Mouse (Mus musculus): ENCODE data around the gene Tcte2.

DNA sequence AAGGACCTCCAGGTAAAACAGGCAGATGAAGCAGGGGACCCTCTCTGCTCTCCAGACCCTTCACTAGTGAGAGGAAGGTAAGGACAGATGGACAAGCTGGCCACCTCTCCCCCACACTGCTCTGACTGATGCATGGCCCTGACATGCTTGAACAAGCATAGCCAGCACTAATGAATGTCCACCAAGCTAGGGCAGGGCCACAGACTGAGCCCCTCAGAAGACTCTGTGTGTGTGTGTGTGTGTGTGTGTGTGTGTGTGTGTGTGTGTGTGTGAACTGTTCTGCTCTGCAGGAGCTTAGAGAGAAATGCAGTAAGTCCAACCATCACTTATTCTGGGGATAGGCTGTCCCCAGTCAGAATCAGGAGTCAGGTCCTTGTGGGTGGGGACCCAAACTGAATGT, 91.4 kb downstream of the Tcte2 start:
- TF ChIP-seq CHD1 (IDR thresholded peaks at IDR 0.05; ENCODE audit: low read depth, low read length) (no peak), NELFE (IDR thresholded peaks at IDR 0.05; ENCODE audit: low read depth, low read length) (no peak), MAFK (IDR thresholded peaks at IDR 0.05; ENCODE audit: insufficient replicate concordance, low read length) (no peak), JUND (conservative IDR thresholded peaks at IDR 0.05; ENCODE audit: low read depth, low read length) (no peak), EP300 (IDR thresholded peaks at IDR 0.05; ENCODE audit: low read length) (no peak), MAZ (IDR thresholded peaks at IDR 0.05; ENCODE audit: low read depth, low read length) (no peak), CTCF (conservative IDR thresholded peaks at IDR 0.05 in 1 of 2, IDR thresholded peaks at IDR 0.05 in 1 of 2; ENCODE audit: low read depth in 2 of 2, low read length in 2 of 2) (no peak), UBTF (IDR thresholded peaks at IDR 0.05; ENCODE audit: low read depth, low read length) (no peak), ELF1 (IDR thresholded peaks at IDR 0.05; ENCODE audit: low read depth, low read length) (no peak), POLR2A (IDR thresholded peaks at IDR 0.05; ENCODE audit: low read depth, low read length) (no peak), MAX (IDR thresholded peaks at IDR 0.05; ENCODE audit: low read length) (no peak), HCFC1 (IDR thresholded peaks at IDR 0.05; ENCODE audit: low read depth, low read length) (no peak), RCOR1 (conservative IDR thresholded peaks at IDR 0.05; ENCODE audit: low read depth, low read length) (no peak)

All from CH12.LX (cell line).